Mouse (Mus musculus) lung, postnatal 0 days (tissue): ENCODE data around the gene 4933416C03Rik. TPM values are rescaled to one million over a fixed set of nuclear protein-coding genes. Genes with fewer than 3 reads are reported as not detected.

Experiments
- ATAC-seq: fragments of 200-750 bp; cut with Nextera tagmentation; 2 replicates; pipeline ENCODE4 v1.8.0; 2017; ENCODE audit warnings: moderate library complexity
- DNase-seq: peaks from one replicate; pipeline ENCODE4 v3.0.0-alpha.2; 2016; ENCODE audit warnings: low spot score
- H3K27ac ChIP-seq: fragments of 300-500 bp; sonication (generic); 2 replicates; pipeline ENCODE4 v1.5.1; 2014; ENCODE audit warnings: antibody characterized with exemption, mild to moderate bottlenecking, low read length, mixed read lengths
- H3K27me3 ChIP-seq: fragments of 300-500 bp; sonication (generic); replicated peaks from 2 replicates; pipeline ENCODE4 v1.6.1; 2014; ENCODE audit warnings: low read length, mixed read lengths; ENCODE audit not compliant: insufficient read depth
- H3K36me3 ChIP-seq: fragments of 300-500 bp; sonication (generic); 2 replicates; pipeline ENCODE4 v1.6.1; 2014; ENCODE audit warnings: low read length, mixed read lengths; ENCODE audit not compliant: insufficient read depth
- H3K4me1 ChIP-seq: fragments of 300-500 bp; sonication (generic); 2 replicates; pipeline ENCODE4 v1.6.1; 2014; ENCODE audit warnings: antibody characterized with exemption, low read depth, low read length, mixed read lengths; ENCODE audit not compliant: insufficient read depth
- H3K4me2 ChIP-seq: fragments of 300-500 bp; sonication (generic); replicated peaks from 2 replicates; pipeline ENCODE4 v1.6.1; 2014; ENCODE audit warnings: low read depth, mild to moderate bottlenecking, low read length, moderate library complexity, mixed read lengths
- H3K4me3 ChIP-seq: fragments of 300-500 bp; sonication (generic); 2 replicates; pipeline ENCODE4 v1.5.1; 2014; ENCODE audit warnings: low read depth, low read length
- H3K9ac ChIP-seq: fragments of 300-500 bp; sonication (generic); replicated peaks from 2 replicates; pipeline ENCODE4 v1.6.1; 2014; ENCODE audit warnings: low read depth, mild to moderate bottlenecking
- H3K9me3 ChIP-seq: fragments of 300-500 bp; sonication (generic); 2 replicates; pipeline ENCODE4 v1.6.1; 2016; ENCODE audit warnings: low read length, mixed read lengths
- CTCF ChIP-seq: IDR thresholded peaks from 2 replicates; pipeline ENCODE4 v1.5.1; 2016; ENCODE audit warnings: antibody characterized with exemption, mild to moderate bottlenecking
- EP300 ChIP-seq: IDR thresholded peaks from 2 replicates; pipeline ENCODE4 v1.6.1; 2016; ENCODE audit warnings: antibody characterized with exemption, mild to moderate bottlenecking, control low read depth
- WGBS: fragments of 180-500 bp; shearing (Covaris S2); extraction: QIAGEN DNeasy Blood & Tissue Kit; methylation state at CpG from one replicate; pipeline ENCODE4 v1.1.7; 2014; 5-methylcytosine and 5-hydroxymethylcytosine counted together
- polyA plus RNA-seq: library from polyadenylated mRNA; unstranded; fragments of >200 nt; fragmentation: Nextera tagmentation; extraction: Ambion mirVana; gene quantifications from 2 replicates; pipeline ENCODE4 v1.2.1, GENCODE M21; 2015

Gene 4933416C03Rik
- not detected in 2 replicates for polyA plus RNA-seq

DNA sequence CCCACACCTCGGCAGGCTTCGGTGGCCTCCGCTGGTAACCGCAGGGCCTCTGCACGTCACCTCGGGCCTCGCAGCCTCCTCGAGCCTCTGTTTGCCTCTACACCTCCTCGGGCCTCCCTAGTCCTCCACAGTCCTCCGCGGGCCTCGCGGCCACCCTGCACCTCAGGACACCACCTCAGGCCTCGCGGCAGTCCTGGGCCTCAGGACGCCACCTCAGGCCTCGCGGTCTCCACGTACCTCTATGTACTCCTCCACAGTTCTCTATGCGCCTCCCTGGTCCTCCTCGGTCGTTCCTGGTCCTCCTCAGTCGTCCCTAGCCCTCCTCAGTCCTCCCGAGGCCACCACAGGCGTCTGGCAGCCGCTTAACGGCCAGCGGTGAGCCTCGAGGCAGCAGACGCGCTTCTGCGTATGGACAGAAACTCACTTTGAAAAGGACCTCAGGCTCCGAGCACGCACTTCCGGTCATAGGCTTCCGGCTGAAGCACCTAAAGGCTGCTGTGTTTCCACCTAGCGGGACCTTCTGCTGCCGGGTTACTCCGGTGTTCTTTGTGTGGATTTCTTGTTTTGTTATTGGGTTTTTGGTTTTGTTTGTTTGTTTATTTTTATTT, at the start of gene 4933416C03Rik:
Gene 4933416C03Rik, minus strand, starts transcription at position 51 of the 608 bp plus-strand sequence.
- Histone ChIP-seq H3K4me2 (no peak within 1 kb of the TSS), H3K27me3 (no peaks in the 10 kb centered on the region), H3K36me3 (no peaks in the 10 kb centered on the region), H3K9me3 (no peaks in the 10 kb centered on the region), H3K4me1 (no peaks in the 10 kb centered on the region), H3K27ac (no peak within 1 kb of the TSS), H3K9ac (no peak within 1 kb of the TSS), H3K4me3 (no peak within 1 kb of the TSS)
- no peak for TF ChIP-seq CTCF
- no peak for TF ChIP-seq EP300
- 96% methylated on average over 37 of the region's 39 CpGs for WGBS
- no peak for DNase-seq
- ATAC-seq: no peak

DNA sequence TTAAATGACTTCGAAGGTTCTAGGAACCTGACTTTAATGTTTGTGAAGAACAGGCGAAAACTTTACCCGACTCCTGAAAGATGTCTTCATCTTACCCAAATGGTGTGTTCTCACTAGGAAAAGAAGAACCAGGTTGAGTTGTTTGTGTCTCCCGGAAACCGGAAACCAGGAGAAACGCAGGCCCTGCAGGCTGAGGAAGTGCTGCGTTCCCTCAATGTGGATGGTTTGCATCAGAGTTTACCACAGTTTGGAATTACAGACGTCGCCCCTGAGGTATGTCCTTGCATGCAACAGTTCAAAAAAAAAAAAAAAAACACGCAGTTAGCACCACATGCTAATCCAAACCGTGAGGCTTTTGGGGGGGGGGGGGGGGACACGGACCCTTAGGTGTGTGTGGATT, 48.6 kb upstream of the 4933416C03Rik start:
- WGBS: 69% methylated on average over 10 of the region's 12 CpGs
- no peak for DNase-seq
- no peak overlapping the region for H3K4me3 ChIP-seq
- no peaks in the 10 kb centered on the region for H3K36me3 ChIP-seq
- no peak for TF ChIP-seq EP300
- TF ChIP-seq CTCF: no peak
- H3K4me1 ChIP-seq: no peaks in the 10 kb centered on the region
- H3K9me3 ChIP-seq: no peaks in the 10 kb centered on the region
- H3K27me3 ChIP-seq: no peaks in the 10 kb centered on the region
- no peak overlapping the region for H3K27ac ChIP-seq
- H3K9ac ChIP-seq: no peak overlapping the region
- H3K4me2 ChIP-seq: no peak overlapping the region
- no peak for ATAC-seq

DNA sequence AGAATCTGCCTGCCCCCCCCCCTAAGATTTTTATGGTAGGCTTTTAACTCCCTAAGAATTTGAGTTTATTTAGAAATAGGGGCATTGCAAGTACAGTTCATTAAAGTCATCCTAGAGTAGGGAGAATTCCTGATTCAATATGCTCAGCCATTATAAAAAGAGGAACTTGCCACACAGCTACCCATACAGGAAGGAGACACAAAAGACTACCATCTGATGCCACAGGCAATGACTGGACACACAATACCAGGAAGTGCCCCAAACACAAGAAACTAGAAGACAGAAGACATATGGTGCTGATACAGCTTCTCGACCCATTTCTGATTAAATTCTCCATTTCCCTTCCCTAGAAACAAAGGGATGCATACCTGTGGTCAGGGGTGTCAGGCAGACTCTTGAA, 43.0 kb upstream of the 4933416C03Rik start:
- WGBS: 47% methylated on average over 1 of the region's 1 CpGs
- no peak overlapping the region for H3K4me3 ChIP-seq
- DNase-seq (no peak), ATAC-seq (no peak)
- H3K27me3 ChIP-seq: no peaks in the 10 kb centered on the region
- no peaks in the 10 kb centered on the region for H3K9me3 ChIP-seq
- H3K4me1 ChIP-seq: no peaks in the 10 kb centered on the region
- H3K9ac ChIP-seq: no peak overlapping the region
- no peak overlapping the region for H3K4me2 ChIP-seq
- no peak overlapping the region for H3K27ac ChIP-seq
- no peak for TF ChIP-seq EP300
- no peak for TF ChIP-seq CTCF
- no peaks in the 10 kb centered on the region for H3K36me3 ChIP-seq

DNA sequence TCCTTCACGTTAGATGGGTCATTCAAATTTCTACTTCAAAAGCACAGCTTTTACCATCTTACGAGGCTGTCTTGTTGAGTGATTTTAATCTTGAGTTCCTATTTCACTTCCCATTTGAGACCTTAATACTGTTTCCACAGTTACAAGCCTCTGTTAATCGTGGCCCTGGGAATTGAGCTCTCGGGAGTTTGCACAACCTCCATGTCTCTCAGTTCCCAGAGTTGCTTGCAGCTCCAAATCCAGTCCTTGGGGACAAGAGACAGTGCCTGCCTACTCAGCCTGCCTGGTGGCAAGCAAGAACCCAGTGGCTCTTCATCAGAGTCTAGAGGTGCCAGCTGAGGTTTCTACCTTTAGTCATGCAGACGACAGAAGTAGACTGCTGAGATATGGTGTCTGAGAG, 41.0 kb upstream of the 4933416C03Rik start:
- no peaks in the 10 kb centered on the region for H3K4me1 ChIP-seq
- ATAC-seq (no peak), DNase-seq (no peak)
- no peaks in the 10 kb centered on the region for H3K9me3 ChIP-seq
- no peak overlapping the region for H3K4me2 ChIP-seq
- no peak overlapping the region for H3K4me3 ChIP-seq
- no peaks in the 10 kb centered on the region for H3K36me3 ChIP-seq
- H3K27me3 ChIP-seq: no peaks in the 10 kb centered on the region
- no peak for TF ChIP-seq CTCF
- no peak for TF ChIP-seq EP300
- no peak overlapping the region for H3K9ac ChIP-seq
- H3K27ac ChIP-seq: no peak overlapping the region
- WGBS: 79% methylated on average over 5 of the region's 5 CpGs

DNA sequence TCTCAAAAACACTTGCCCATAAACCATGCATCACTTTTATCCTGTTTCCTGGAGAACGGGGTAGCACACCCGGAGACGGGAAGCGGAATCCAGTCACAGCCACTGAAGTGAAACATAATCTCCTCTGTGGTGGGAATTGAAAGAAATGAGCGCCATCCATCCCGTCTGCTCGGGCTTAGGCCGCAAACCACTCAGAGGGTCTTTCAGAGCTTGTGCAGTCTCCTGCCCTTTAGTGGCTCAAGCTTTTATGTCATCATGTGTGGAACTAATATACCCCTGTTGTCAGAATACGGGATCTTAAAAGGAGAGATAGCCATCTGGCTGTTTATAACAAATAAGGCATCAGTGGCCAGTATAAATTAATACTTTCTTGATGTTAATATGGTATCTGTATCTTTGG, 32.4 kb upstream of the 4933416C03Rik start:
- DNase-seq (no peak), ATAC-seq (no peak)
- H3K27ac ChIP-seq: no peak overlapping the region
- H3K4me1 ChIP-seq: no peaks in the 10 kb centered on the region
- no peak overlapping the region for H3K9ac ChIP-seq
- H3K9me3 ChIP-seq: no peaks in the 10 kb centered on the region
- H3K27me3 ChIP-seq: no peaks in the 10 kb centered on the region
- H3K4me2 ChIP-seq: no peak overlapping the region
- whole genome bisulfite sequencing: 74% methylated on average over 9 of the region's 9 CpGs
- no peaks in the 10 kb centered on the region for H3K36me3 ChIP-seq
- H3K4me3 ChIP-seq: no peak overlapping the region
- TF ChIP-seq CTCF (no peak), EP300 (no peak)

DNA sequence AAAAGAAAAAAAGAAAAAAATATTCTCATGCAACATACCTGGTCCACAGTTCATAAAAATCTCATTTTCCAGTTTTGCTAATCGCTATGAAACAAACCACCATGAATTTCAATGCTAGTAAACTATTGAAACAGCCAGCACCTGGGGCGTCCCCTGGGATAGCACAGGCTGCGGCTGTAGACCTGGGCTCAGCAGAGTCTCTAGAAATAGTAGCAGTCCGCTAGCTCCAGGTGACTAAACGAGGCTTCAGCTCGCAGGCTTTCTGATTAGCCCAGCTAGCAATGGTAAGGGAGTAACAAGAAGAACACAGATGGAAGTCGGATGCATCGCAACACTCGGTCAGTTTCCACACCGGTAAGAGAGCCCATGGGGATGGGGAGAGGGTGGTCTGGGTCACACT, 30.0 kb upstream of the 4933416C03Rik start:
- no peak for ATAC-seq
- H3K4me1 ChIP-seq: no peaks in the 10 kb centered on the region
- TF ChIP-seq EP300 (no peak), CTCF (no peak)
- no peak for DNase-seq
- no peak overlapping the region for H3K4me2 ChIP-seq
- WGBS: 82% methylated on average over 10 of the region's 10 CpGs
- no peak overlapping the region for H3K9ac ChIP-seq
- H3K4me3 ChIP-seq: no peak overlapping the region
- no peaks in the 10 kb centered on the region for H3K27me3 ChIP-seq
- H3K36me3 ChIP-seq: no peaks in the 10 kb centered on the region
- H3K27ac ChIP-seq: no peak overlapping the region
- no peaks in the 10 kb centered on the region for H3K9me3 ChIP-seq

DNA sequence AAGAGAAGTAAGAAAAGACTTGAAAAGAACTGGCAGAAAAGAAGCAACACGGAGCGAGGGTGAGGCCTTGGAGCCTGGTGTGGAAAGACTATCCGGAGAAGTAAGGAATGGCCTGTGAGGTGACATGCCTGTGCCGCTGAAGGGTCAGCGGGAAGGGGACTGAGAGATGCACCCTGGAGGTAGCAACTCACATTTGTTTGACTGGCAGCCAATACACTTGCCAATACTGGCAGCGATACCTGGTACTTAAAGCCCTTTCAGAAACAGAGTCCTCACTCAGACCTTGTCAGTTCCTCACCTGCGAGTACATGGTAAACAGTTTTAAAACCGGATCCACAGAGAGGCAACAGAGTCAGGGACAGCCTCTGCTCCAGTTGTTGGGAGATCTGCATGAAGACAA, 26.5 kb upstream of the 4933416C03Rik start:
- H3K4me1 ChIP-seq: no peaks in the 10 kb centered on the region
- TF ChIP-seq CTCF: no peak
- WGBS: 85% methylated on average over 8 of the region's 8 CpGs

More for the DNA sequence above, 26.5 kb upstream of the 4933416C03Rik start:
- no peak overlapping the region for H3K9ac ChIP-seq
- no peak overlapping the region for H3K4me3 ChIP-seq
- DNase-seq (no peak), ATAC-seq (no peak)
- H3K36me3 ChIP-seq: no peaks in the 10 kb centered on the region
- no peaks in the 10 kb centered on the region for H3K27me3 ChIP-seq
- H3K27ac ChIP-seq: no peak overlapping the region
- H3K4me2 ChIP-seq: no peak overlapping the region
- H3K9me3 ChIP-seq: no peaks in the 10 kb centered on the region
